In the genomic region with DNA sequence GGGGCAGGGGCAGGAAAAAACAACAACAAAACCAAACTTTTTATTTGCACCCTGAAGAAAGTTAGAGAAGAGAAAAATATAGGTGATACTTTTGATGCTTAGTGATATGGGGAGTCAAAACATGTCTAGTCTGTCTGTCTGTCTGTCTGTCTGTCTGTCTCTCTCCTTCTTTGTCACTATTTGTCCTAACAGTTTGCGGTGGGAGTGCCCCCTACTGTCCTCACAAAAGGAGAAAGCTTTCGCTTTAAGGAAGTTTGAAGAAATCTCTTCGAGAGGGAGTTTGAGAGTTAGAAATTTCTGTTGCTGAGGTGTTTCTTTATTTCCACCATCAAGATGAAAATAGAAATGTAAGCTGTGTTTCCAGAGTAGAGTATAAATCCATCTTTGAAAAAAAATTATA, we compare ENCODE assay signal across 13 mouse cellular contexts. TPM values are rescaled to one million over a fixed set of nuclear protein-coding genes. Genes with fewer than 3 reads are reported as not detected.
DNase-seq lines count a peak whose midpoint lies in the region; ATAC-seq and TF ChIP-seq lines count a peak whose summit lies in the region.
"Had no signal": no experiment of that assay in that cellular context is flagged by ENCODE, and none has a peak within 500 bp of the region (broad histone marks: within the 10 kb centered on the region; RNA-seq: fewer than 3 reads in every experiment).

No protein-coding gene starts in this region.

- peaks cover 30% of the 10 kb centered on the region for H3K27me3 ChIP-seq in forebrain, postnatal 0 days (ENCODE audit: insufficient read depth, low read length)
- peaks cover 13% of the 10 kb centered on the region; the same call in 1 of the 2 replicates for H3K27me3 ChIP-seq in forebrain, embryonic 11.5 days (ENCODE audit: control insufficient read depth, insufficient read depth, low read length)
- H3K27me3 ChIP-seq in limb, embryonic 11.5 days (ENCODE audit: control insufficient read depth, insufficient read depth, low read length), result 0 out of 2 replicates have a peak, but pooled peaks cover 2% of the 10 kb centered on the region
- peaks cover 32% of the 10 kb centered on the region; the same call in 1 of the 2 replicates for H3K27me3 ChIP-seq in limb, embryonic 10.5 days (ENCODE audit: low read depth, poor library complexity, severe bottlenecking)
- no peaks in the 10 kb centered on the region for H3K27me3 ChIP-seq in stomach, embryonic 14.5 days (ENCODE audit: control insufficient read depth, insufficient read depth, low read length)

- no peaks in the 10 kb centered on the region for H3K9me3 ChIP-seq in forebrain, postnatal 0 days (ENCODE audit: low read length)
- no peaks in the 10 kb centered on the region for H3K9me3 ChIP-seq in forebrain, embryonic 11.5 days (ENCODE audit: control insufficient read depth, low read length)
- no peaks in the 10 kb centered on the region for H3K9me3 ChIP-seq in limb, embryonic 11.5 days (ENCODE audit: control insufficient read depth, low read length)
- H3K9me3 ChIP-seq in limb, embryonic 10.5 days (replicated peaks), result no peaks in the 10 kb centered on the region
- H3K9me3 ChIP-seq in stomach, embryonic 14.5 days (ENCODE audit: control insufficient read depth, low read depth, low read length), result no peaks in the 10 kb centered on the region

- no peak overlapping the region for H3K9ac ChIP-seq in forebrain, postnatal 0 days
- no peak overlapping the region for H3K9ac ChIP-seq in forebrain, embryonic 11.5 days (ENCODE audit: low read length)
- no peak overlapping the region for H3K9ac ChIP-seq in limb, embryonic 11.5 days (ENCODE audit: low read length)
- no peak overlapping the region for H3K9ac ChIP-seq in stomach, embryonic 14.5 days (replicated peaks; ENCODE audit: low read depth, low read length)
- H3K9ac ChIP-seq: liver, embryonic 14.5 days had no signal

- WGBS in forebrain, postnatal 0 days, result 37% methylated on average over 3 of the region's 3 CpGs
- 25% methylated on average over 3 of the region's 3 CpGs for WGBS in forebrain, embryonic 11.5 days
- 42% methylated on average over 3 of the region's 3 CpGs for WGBS in limb, embryonic 11.5 days
- 29% methylated on average over 3 of the region's 3 CpGs for WGBS in limb, embryonic 10.5 days
- 39% methylated on average over 3 of the region's 3 CpGs for WGBS in stomach, embryonic 14.5 days

- DNase-seq in forebrain, postnatal 0 days, result no peak
- no peak for DNase-seq in forebrain, embryonic 11.5 days (ENCODE audit: low spot score)
- DNase-seq in limb, embryonic 11.5 days (ENCODE audit: low spot score), result no peak
- DNase-seq in limb, embryonic 10.5 days (ENCODE audit: low spot score), result no peak
- DNase-seq in thymus, postnatal 14 days, result peak; percentile 9
- no peak for DNase-seq in thymus, postnatal 36 days
- no peak for DNase-seq in layer of hippocampus, postnatal 10 days (ENCODE audit: low spot score in 2 of 2)
- DNase-seq: cerebellum, adult 8-10 months; gastrocnemius, postnatal 10 days; heart, postnatal 14 days had no signal

- no peaks in the 10 kb centered on the region; the same call in none of the 2 replicates for H3K4me1 ChIP-seq in forebrain, postnatal 0 days (ENCODE audit: insufficient read depth)
- peaks cover 6% of the 10 kb centered on the region for H3K4me1 ChIP-seq in forebrain, embryonic 11.5 days (replicated peaks; ENCODE audit: control insufficient read depth, insufficient read depth, low read length)
- peaks cover 14% of the 10 kb centered on the region for H3K4me1 ChIP-seq in limb, embryonic 11.5 days (ENCODE audit: control insufficient read depth, insufficient read depth, low read length)
- H3K4me1 ChIP-seq in limb, embryonic 10.5 days, result peaks cover 59% of the 10 kb centered on the region
- H3K4me1 ChIP-seq in stomach, embryonic 14.5 days (ENCODE audit: control insufficient read depth, insufficient read depth, low read length), result peaks cover 8% of the 10 kb centered on the region; the same call in 1 of the 2 replicates

- peak; percentile 42 for TF ChIP-seq CTCF in forebrain, postnatal 0 days (IDR thresholded peaks at IDR 0.05; ENCODE audit: low read depth)

- H3K4me3 ChIP-seq in forebrain, postnatal 0 days (ENCODE audit: low read depth, low read length), result no peak overlapping the region
- H3K4me3 ChIP-seq in forebrain, embryonic 11.5 days (ENCODE audit: low read depth, low read length), result no peak overlapping the region
- no peak overlapping the region for H3K4me3 ChIP-seq in limb, embryonic 11.5 days (ENCODE audit: low read depth, low read length)
- no peak overlapping the region for H3K4me3 ChIP-seq in limb, embryonic 10.5 days
- H3K4me3 ChIP-seq in stomach, embryonic 14.5 days (ENCODE audit: low read depth, low read length), result 0 out of 2 replicates have a peak overlapping the region, but pooled peaks have one; percentile 1

- no peak overlapping the region for H3K4me2 ChIP-seq in forebrain, postnatal 0 days (ENCODE audit: low read depth)
- H3K4me2 ChIP-seq in forebrain, embryonic 11.5 days (ENCODE audit: low read depth, low read length, severe bottlenecking), result no peak overlapping the region
- peak overlapping the region; percentile 0; the same call in 1 of the 2 replicates for H3K4me2 ChIP-seq in limb, embryonic 11.5 days (ENCODE audit: low read depth, severe bottlenecking)
- peak overlapping the region; percentile 18; the same call in 1 of the 2 replicates for H3K4me2 ChIP-seq in stomach, embryonic 14.5 days (replicated peaks; ENCODE audit: low read depth, low read length)

- ATAC-seq in forebrain, postnatal 0 days, result no peak
- no peak for ATAC-seq in forebrain, embryonic 11.5 days (replicated peaks; ENCODE audit: low FRiP score)
- no peak for ATAC-seq in limb, embryonic 11.5 days (ENCODE audit: insufficient number of reproducible peaks, low FRiP score, low TSS enrichment, low read depth)
- ATAC-seq in stomach, embryonic 14.5 days (ENCODE audit: insufficient number of reproducible peaks, insufficient read depth, low FRiP score, low read depth), result no peak

- no peak overlapping the region for H3K27ac ChIP-seq in forebrain, postnatal 0 days (ENCODE audit: low read depth, low read length)
- no peak overlapping the region for H3K27ac ChIP-seq in forebrain, embryonic 11.5 days (ENCODE audit: low read depth, low read length)
- H3K27ac ChIP-seq in limb, embryonic 11.5 days (replicated peaks; ENCODE audit: low read depth, low read length), result no peak overlapping the region
- no peak overlapping the region for H3K27ac ChIP-seq in limb, embryonic 10.5 days
- H3K27ac ChIP-seq in stomach, embryonic 14.5 days (ENCODE audit: low read length), result no peak overlapping the region
- H3K27ac ChIP-seq: liver, embryonic 14.5 days had no signal

- no peaks in the 10 kb centered on the region for H3K36me3 ChIP-seq in forebrain, postnatal 0 days (ENCODE audit: insufficient read depth)
- no peaks in the 10 kb centered on the region for H3K36me3 ChIP-seq in forebrain, embryonic 11.5 days (ENCODE audit: control insufficient read depth, insufficient read depth, low read length)
- H3K36me3 ChIP-seq in limb, embryonic 11.5 days (ENCODE audit: control insufficient read depth, insufficient read depth, low read length), result no peaks in the 10 kb centered on the region
- no peaks in the 10 kb centered on the region for H3K36me3 ChIP-seq in limb, embryonic 10.5 days
- H3K36me3 ChIP-seq in stomach, embryonic 14.5 days (ENCODE audit: control insufficient read depth, insufficient read depth, low read length), result no peaks in the 10 kb centered on the region

RNA-seq across cellular contexts. Expression of gene F930015N05Rik, which starts 2.5 kb away (rescaled TPM):
- 0.15 TPM in 1 of 2 replicates, not detected in the other for total RNA-seq in forebrain, postnatal 0 days (2014; rRNA removed)
- polyA plus RNA-seq in forebrain, postnatal 0 days (2015; fragmentation: Nextera tagmentation; extraction: Ambion mirVana), result 0.49 and 0.51 TPM in 2 replicates
- polyA plus RNA-seq in forebrain, embryonic 11.5 days (2014; fragmentation: Nextera tagmentation; extraction: Ambion mirVana), result 1.5 and 2.0 TPM in 2 replicates
- polyA plus RNA-seq in limb, embryonic 11.5 days (2014; fragmentation: Nextera tagmentation; extraction: Ambion mirVana), result 2.4 and 3.4 TPM in 2 replicates
- 1.4 and 1.5 TPM in 2 replicates for polyA plus RNA-seq in limb, embryonic 10.5 days (2016; fragmentation: Nextera tagmentation; extraction: Ambion mirVana)
- polyA plus RNA-seq in stomach, embryonic 14.5 days (2014; fragmentation: Nextera tagmentation; extraction: Ambion mirVana), result 0.62 and 0.88 TPM in 2 replicates
- under 1 TPM in 1 of 2 experiments, not detected in 1; 0.32 TPM for total RNA-seq in layer of hippocampus, postnatal 10 days (2021)
- total RNA-seq: monocyte, adult 5-6 weeks had no signal

RNA-seq across cellular contexts. Expression of gene Hs3st3a1, which starts 3.8 kb away (rescaled TPM):
- 0.77 and 1.7 TPM in 2 replicates for total RNA-seq in forebrain, postnatal 0 days (2014; rRNA removed)
- 0.13 and 0.27 TPM in 2 replicates for polyA plus RNA-seq in forebrain, postnatal 0 days (2015; fragmentation: Nextera tagmentation; extraction: Ambion mirVana)
- polyA plus RNA-seq in forebrain, embryonic 11.5 days (2014; fragmentation: Nextera tagmentation; extraction: Ambion mirVana), result 1.8 and 2.3 TPM in 2 replicates
- 4.6 and 5.5 TPM in 2 replicates for polyA plus RNA-seq in limb, embryonic 11.5 days (2014; fragmentation: Nextera tagmentation; extraction: Ambion mirVana)
- polyA plus RNA-seq in limb, embryonic 10.5 days (2016; fragmentation: Nextera tagmentation; extraction: Ambion mirVana), result 2.2 and 2.4 TPM in 2 replicates
- polyA plus RNA-seq in stomach, embryonic 14.5 days (2014; fragmentation: Nextera tagmentation; extraction: Ambion mirVana), result 3.2 and 3.4 TPM in 2 replicates
- under 1 TPM; 0.18 to 0.27 TPM for total RNA-seq in layer of hippocampus, postnatal 10 days (2021)
- total RNA-seq: monocyte, adult 5-6 weeks had no signal

Comparison
In these comparisons a context has a peak if more than half of its experiments do, and no peak if none do; other contexts are left out.
1. H3K4me2 ChIP-seq: peak in limb, embryonic 11.5 days (single experiment) and stomach, embryonic 14.5 days (single experiment); none in forebrain, postnatal 0 days (single experiment) and forebrain, embryonic 11.5 days (single experiment).